Mouse (Mus musculus) cerebellum, postnatal 36 days (tissue): ENCODE measurements around the gene Copz2.
"Not testable (repeated sequence)": the region's sequence is repeated elsewhere in the genome, so short reads cannot be mapped to it uniquely, and the experiment has no call there.

Experiments
- DNase-seq, 2 experiments: peaks; one replicate each; pipeline ENCODE4 v3.0.0; 2021 to 2022; ENCODE audit warnings: mixed read lengths in 2 of 2

Gene Copz2

GRCm38 (mm10) chr11:96829403-96829812, 20.3 kb upstream of the Copz2 start:
- peak in 1 of 2 experiments; percentile 62 for DNase-seq

GRCm38 (mm10) chr11:96829813-96830538, 19.7 kb upstream of the Copz2 start, which contains the start of gene Nfe2l1:
Gene Nfe2l1 (minus strand): TSS chr11:96829968.
- DNase-seq = peak; percentile 98 to 99

GRCm38 (mm10) chr11:96830539-96831216, 19.0 kb upstream of the Copz2 start:
- DNase-seq = no peak

GRCm38 (mm10) chr11:96831516-96831915, 18.2 kb upstream of the Copz2 start:
- DNase-seq = no peak

GRCm38 (mm10) chr11:96832541-96832940, 17.1 kb upstream of the Copz2 start:
- no peak for DNase-seq

- DNase-seq = no peak
These were observed 16.7 kb upstream of the Copz2 start for GRCm38 (mm10) chr11:96832973-96833372.

GRCm38 (mm10) chr11:96834127-96834526, 15.5 kb upstream of the Copz2 start:
- DNase-seq = no peak

- DNase-seq = no peak
These were observed 12.4 kb upstream of the Copz2 start for GRCm38 (mm10) chr11:96837298-96837697.

- no peak for DNase-seq
These were observed 11.3 kb upstream of the Copz2 start for GRCm38 (mm10) chr11:96838341-96838740.

- no peak for DNase-seq
These were observed 10.2 kb upstream of the Copz2 start for GRCm38 (mm10) chr11:96839428-96839827.

GRCm38 (mm10) chr11:96839877-96840276, 9.8 kb upstream of the Copz2 start:
- no peak for DNase-seq

GRCm38 (mm10) chr11:96840290-96840689, 9.4 kb upstream of the Copz2 start:
- DNase-seq = peak in 1 of 2 experiments; percentile 19

- DNase-seq = no peak
These were observed 6.0 kb upstream of the Copz2 start for GRCm38 (mm10) chr11:96843627-96844026.

- DNase-seq = no peak
These were observed 2.4 kb upstream of the Copz2 start for GRCm38 (mm10) chr11:96847240-96847639.

GRCm38 (mm10) chr11:96848694-96849093, 976 bp upstream of the Copz2 start:
- DNase-seq = no peak

GRCm38 (mm10) chr11:96849145-96849544, 525 bp upstream of the Copz2 start:
- not testable (repeated sequence) for DNase-seq

GRCm38 (mm10) chr11:96857446-96857845, 7.8 kb downstream of the Copz2 start:
- DNase-seq = no peak

- no peak for DNase-seq
These were observed 10.0 kb downstream of the Copz2 start for GRCm38 (mm10) chr11:96859635-96860034.

GRCm38 (mm10) chr11:96860564-96860963, 10.9 kb downstream of the Copz2 start:
- peak; percentile 88 for DNase-seq

- peak in 1 of 2 experiments; percentile 25 for DNase-seq
These were observed 11.8 kb downstream of the Copz2 start for GRCm38 (mm10) chr11:96861446-96861845.

- DNase-seq = peak; percentile 97
These were observed 12.2 kb downstream of the Copz2 start for GRCm38 (mm10) chr11:96861878-96862289.

GRCm38 (mm10) chr11:96862534-96862933, 12.9 kb downstream of the Copz2 start:
- DNase-seq = peak in 1 of 2 experiments; percentile 17

GRCm38 (mm10) chr11:96863206-96863995, 13.7 kb downstream of the Copz2 start:
- peak; percentile 41 to 53 for DNase-seq
